Mouse (Mus musculus): Measurements from ENCODE around the gene Fgd6. TPM values are rescaled to one million over a fixed set of nuclear protein-coding genes. Genes with fewer than 3 reads are reported as not detected.

The Fgd6 gene
- total RNA-seq, 2 experiments from 2014 or later, result 9.9 to 12.3 TPM

- no peak overlapping the region for H3K27ac ChIP-seq
- no peak overlapping the region for H3K4me3 ChIP-seq
- no peak for TF ChIP-seq CTCF (IDR thresholded peaks at IDR 0.05)
- no peak for DNase-seq (ENCODE audit: extremely low spot score in 1 of 2, low spot score in 2 of 2)
- intact Hi-C loops (cut with DNase I), result no loop called here
Observed at GRCm38 (mm10) chr10:94021059-94021458, 14.7 kb upstream of the Fgd6 start.

GRCm38 (mm10) chr10:94025079-94025478 is 10.7 kb upstream of the Fgd6 start:
- H3K4me3 ChIP-seq, result no peak overlapping the region
- no peak for DNase-seq (ENCODE audit: extremely low spot score in 1 of 2, low spot score in 2 of 2)
- H3K27ac ChIP-seq, result no peak overlapping the region
- no peak for TF ChIP-seq CTCF (IDR thresholded peaks at IDR 0.05)
- intact Hi-C loops (cut with DNase I), result no loop called here

GRCm38 (mm10) chr10:94028493-94028892 is 7.3 kb upstream of the Fgd6 start:
- DNase-seq (ENCODE audit: extremely low spot score in 1 of 2, low spot score in 2 of 2), result no peak
- intact Hi-C loops (cut with DNase I), result no loop called here
- Histone ChIP-seq H3K4me3 (no peak overlapping the region), H3K27ac (no peak overlapping the region)
- no peak for TF ChIP-seq CTCF (IDR thresholded peaks at IDR 0.05)

- Histone ChIP-seq H3K27ac (no peak overlapping the region), H3K4me3 (no peak overlapping the region)
- intact Hi-C loops (cut with DNase I), result no loop called here
- TF ChIP-seq CTCF (IDR thresholded peaks at IDR 0.05), result no peak
- DNase-seq (ENCODE audit: extremely low spot score in 1 of 2, low spot score in 2 of 2), result no peak
Observed at GRCm38 (mm10) chr10:94031164-94031563, 4.6 kb upstream of the Fgd6 start.

- peak in 1 of 2 experiments; percentile 56 for DNase-seq (ENCODE audit: extremely low spot score in 1 of 2, low spot score in 2 of 2)
- H3K4me3 ChIP-seq, result peak overlapping the region; percentile 92
- TF ChIP-seq CTCF (IDR thresholded peaks at IDR 0.05), result no peak
- intact Hi-C loops (cut with DNase I), result loop anchor here (5.0 kb wide), 1 partner anchor 162 kb away; the partner anchor contains the start of gene Ndufa12
- peak overlapping the region; percentile 77 for H3K27ac ChIP-seq
Observed at GRCm38 (mm10) chr10:94034876-94035657, 734 bp upstream of the Fgd6 start.

- no peak for TF ChIP-seq CTCF (IDR thresholded peaks at IDR 0.05)
- intact Hi-C loops (cut with DNase I), result loop anchor here (1.0 to 5.0 kb wide), 3 partner anchors 44 to 161 kb away; partner anchors contain the start of gene Ndufa12
- DNase-seq (ENCODE audit: extremely low spot score in 1 of 2, low spot score in 2 of 2), result no peak
- peak overlapping the region; percentile 92 for H3K4me3 ChIP-seq
- H3K27ac ChIP-seq, result peak overlapping the region; percentile 89
Observed at GRCm38 (mm10) chr10:94036375-94036758, 566 bp downstream of the Fgd6 start.

- H3K4me3 ChIP-seq, result peak overlapping the region; percentile 34
- intact Hi-C loops (cut with DNase I), result loop anchor here (2.0 to 5.0 kb wide), 2 partner anchors 44 to 160 kb away; partner anchors contain the start of gene Ndufa12
- no peak for TF ChIP-seq CTCF (IDR thresholded peaks at IDR 0.05)
- DNase-seq (ENCODE audit: extremely low spot score in 1 of 2, low spot score in 2 of 2), result no peak
- H3K27ac ChIP-seq, result no peak overlapping the region
Observed at GRCm38 (mm10) chr10:94037196-94037595, 1.4 kb downstream of the Fgd6 start.

GRCm38 (mm10) chr10:94037596-94037995 is 1.8 kb downstream of the Fgd6 start:
- no peak for TF ChIP-seq CTCF (IDR thresholded peaks at IDR 0.05)
- intact Hi-C loops (cut with DNase I), result loop anchor here (2.0 to 5.0 kb wide), 2 partner anchors 43 to 160 kb away; partner anchors contain the start of gene Ndufa12
- Histone ChIP-seq H3K4me3 (peak overlapping the region; percentile 34; the same call in 1 of the 2 replicates), H3K27ac (no peak overlapping the region)
- no peak for DNase-seq (ENCODE audit: extremely low spot score in 1 of 2, low spot score in 2 of 2)

GRCm38 (mm10) chr10:94038366-94039260 is 2.8 kb downstream of the Fgd6 start:
- intact Hi-C loops (cut with DNase I), result loop anchor here (5.0 kb wide), 1 partner anchor 159 kb away; the partner anchor contains the start of gene Ndufa12
- TF ChIP-seq CTCF (IDR thresholded peaks at IDR 0.05), result no peak
- no peak for DNase-seq (ENCODE audit: extremely low spot score in 1 of 2, low spot score in 2 of 2)
- H3K4me3 ChIP-seq, result no peak overlapping the region
- no peak overlapping the region for H3K27ac ChIP-seq

- no peak for TF ChIP-seq CTCF (IDR thresholded peaks at IDR 0.05)
- intact Hi-C loops (cut with DNase I), result no loop called here
- no peak for DNase-seq (ENCODE audit: extremely low spot score in 1 of 2, low spot score in 2 of 2)
- H3K4me3 ChIP-seq, result no peak overlapping the region
- no peak overlapping the region for H3K27ac ChIP-seq
Observed at GRCm38 (mm10) chr10:94043908-94044307, 8.1 kb downstream of the Fgd6 start.

GRCm38 (mm10) chr10:94045301-94045700 is 9.5 kb downstream of the Fgd6 start:
- Histone ChIP-seq H3K27ac (no peak overlapping the region), H3K4me3 (no peak overlapping the region)
- intact Hi-C loops (cut with DNase I), result no loop called here
- DNase-seq (ENCODE audit: extremely low spot score in 1 of 2, low spot score in 2 of 2), result no peak
- TF ChIP-seq CTCF (IDR thresholded peaks at IDR 0.05), result no peak

GRCm38 (mm10) chr10:94047024-94047423 is 11.2 kb downstream of the Fgd6 start:
- H3K27ac ChIP-seq, result no peak overlapping the region; the same call in 1 of the 2 replicates
- TF ChIP-seq CTCF (IDR thresholded peaks at IDR 0.05), result no peak
- no peak for DNase-seq (ENCODE audit: extremely low spot score in 1 of 2, low spot score in 2 of 2)
- H3K4me3 ChIP-seq, result no peak overlapping the region
- intact Hi-C loops (cut with DNase I), result no loop called here

All from left cerebral cortex, adult 2 months (tissue).